Mouse (Mus musculus) thymus, adult 2 months (tissue): ENCODE results near the gene Atpaf1. TPM values are rescaled to one million over a fixed set of nuclear protein-coding genes. Genes with fewer than 3 reads are reported as not detected.

ENCODE experiments used
- DNase-seq: peaks from one replicate; pipeline ENCODE4 v3.0.0; 2021
- H3K27ac ChIP-seq: fragments of 200-500 bp; 2 replicates; pipeline ENCODE4 v1.5.1; 2012; ENCODE audit warnings: low read length, control low read depth; ENCODE audit not compliant: control insufficient read depth, insufficient read depth
- H3K27me3 ChIP-seq: fragments of 200-500 bp; 2 replicates; pipeline ENCODE4 v1.6.1; 2012; ENCODE audit warnings: mild to moderate bottlenecking, low read length, moderate library complexity, mixed read lengths; ENCODE audit not compliant: control insufficient read depth, insufficient read depth
- H3K36me3 ChIP-seq: fragments of 200-500 bp; 2 replicates; pipeline ENCODE4 v1.6.1; 2012; ENCODE audit warnings: mild to moderate bottlenecking, low read length, moderate library complexity; ENCODE audit not compliant: control insufficient read depth, insufficient read depth
- H3K4me1 ChIP-seq: fragments of 200-500 bp; replicated peaks from 2 replicates; pipeline ENCODE4 v1.6.1; 2012; ENCODE audit warnings: low read length; ENCODE audit not compliant: control insufficient read depth, insufficient read depth
- H3K4me3 ChIP-seq: fragments of 200-500 bp; 2 replicates; pipeline ENCODE4 v1.5.1; 2012; ENCODE audit warnings: mild to moderate bottlenecking, low read length, control low read depth, moderate library complexity; ENCODE audit not compliant: control insufficient read depth, insufficient read depth
- CTCF ChIP-seq: fragments of 200-500 bp; IDR thresholded peaks from 2 replicates; pipeline ENCODE4 v1.5.1; 2012; ENCODE audit warnings: mild to moderate bottlenecking, control low read depth, low read length, moderate library complexity, borderline replicate concordance; ENCODE audit not compliant: control insufficient read depth, poor library complexity, insufficient read depth; ENCODE audit errors: extremely low read depth
- POLR2A ChIP-seq: fragments of 200-500 bp; IDR thresholded peaks from 2 replicates; pipeline ENCODE4 v1.6.1; 2012; ENCODE audit warnings: mild to moderate bottlenecking, low read length, control low read depth, moderate library complexity; ENCODE audit not compliant: control insufficient read depth, poor library complexity, insufficient read depth; ENCODE audit errors: extremely low read depth
- WGBS: fragments of 180-500 bp; shearing (Covaris S2); methylation state at CpG from one replicate; pipeline ENCODE4 v1.1.7; 2018; 5-methylcytosine and 5-hydroxymethylcytosine counted together
- polyA plus RNA-seq: library from polyadenylated mRNA; depleted of rRNA; stranded (reverse); fragments of >200 nt; gene quantifications from 2 replicates; pipeline ENCODE4 v1.2.3, GENCODE M21; 2012; rRNA removed

Gene Atpaf1
- polyA plus RNA-seq: 30.2 and 37.5 TPM in 2 replicates

- TF ChIP-seq CTCF (no peak; the same call in 1 of the 2 replicates), POLR2A (peak; percentile 62)
- under 1% methylated on average over 67 of the region's 69 CpGs for WGBS
- Histone ChIP-seq H3K4me1 (peaks cover 11% of the 10 kb centered on the region), H3K4me3 (peak within 1 kb of the TSS; percentile 96), H3K27ac (peak within 1 kb of the TSS; percentile 45), H3K27me3 (no peaks in the 10 kb centered on the region), H3K36me3 (peaks cover 18% of the 10 kb centered on the region)
- DNase-seq: peak; percentile 74
Measured at GRCm38 (mm10) chr4:115784769-115785510, at the start of gene Atpaf1. Gene Atpaf1 (plus strand): TSS chr4:115784812.

GRCm38 (mm10) chr4:115734867-115735266 lies 49.7 kb upstream of the Atpaf1 start:
- Histone ChIP-seq H3K4me3 (no peak overlapping the region), H3K36me3 (no peaks in the 10 kb centered on the region), H3K27ac (no peak overlapping the region), H3K4me1 (peaks cover 15% of the 10 kb centered on the region), H3K27me3 (no peaks in the 10 kb centered on the region)
- no peak for DNase-seq
- WGBS: 84% methylated on average over 4 of the region's 4 CpGs
- no peak for TF ChIP-seq CTCF
- no peak for TF ChIP-seq POLR2A

GRCm38 (mm10) chr4:115737551-115738041 lies 47.0 kb upstream of the Atpaf1 start, which contains the start of gene Efcab14:
Gene Efcab14 (plus strand): TSS chr4:115737744.
- Histone ChIP-seq H3K27me3 (no peaks in the 10 kb centered on the region), H3K4me1 (peaks cover 14% of the 10 kb centered on the region), H3K36me3 (peaks cover 11% of the 10 kb centered on the region; the same call in 1 of the 2 replicates), H3K4me3 (peak within 1 kb of the TSS; percentile 73), H3K27ac (no peak within 1 kb of the TSS)
- peak; percentile 95 for DNase-seq
- under 1% methylated on average over 45 of the region's 45 CpGs for WGBS
- TF ChIP-seq POLR2A (no peak), CTCF (peak; percentile 78; the same call in 1 of the 2 replicates)

- Histone ChIP-seq H3K27ac (no peak overlapping the region), H3K27me3 (no peaks in the 10 kb centered on the region), H3K36me3 (peaks cover 19% of the 10 kb centered on the region; the same call in 1 of the 2 replicates), H3K4me3 (peak overlapping the region; percentile 45), H3K4me1 (peaks cover 8% of the 10 kb centered on the region)
- DNase-seq: no peak
- 17% methylated on average over 13 of the region's 13 CpGs for WGBS
- TF ChIP-seq CTCF (no peak), POLR2A (no peak)
Measured at GRCm38 (mm10) chr4:115738481-115738985, 46.1 kb upstream of the Atpaf1 start.

GRCm38 (mm10) chr4:115742658-115743057 lies 42.0 kb upstream of the Atpaf1 start:
- H3K4me3 ChIP-seq: no peak overlapping the region
- H3K27ac ChIP-seq: no peak overlapping the region
- no peaks in the 10 kb centered on the region for H3K27me3 ChIP-seq
- TF ChIP-seq CTCF (no peak), POLR2A (no peak)
- peaks cover 8% of the 10 kb centered on the region for H3K4me1 ChIP-seq
- H3K36me3 ChIP-seq: peaks cover 43% of the 10 kb centered on the region
- DNase-seq: no peak

- TF ChIP-seq POLR2A (no peak), CTCF (no peak)
- peaks cover 8% of the 10 kb centered on the region for H3K4me1 ChIP-seq
- WGBS: 88% methylated on average over 4 of the region's 4 CpGs
- peaks cover 45% of the 10 kb centered on the region for H3K36me3 ChIP-seq
- no peak overlapping the region for H3K4me3 ChIP-seq
- no peaks in the 10 kb centered on the region for H3K27me3 ChIP-seq
- H3K27ac ChIP-seq: no peak overlapping the region
- no peak for DNase-seq
Measured at GRCm38 (mm10) chr4:115743096-115743495, 41.5 kb upstream of the Atpaf1 start.
